Mouse (Mus musculus) G1E (cell line): ENCODE measurements at regions not wholly inside any gene's neighbourhood (a gene's known extent, or its start where the extent isn't known, plus 50 kb on each side); places are given as distances from the start of the nearest gene placed in this dataset.
"Not testable (repeated sequence)": the region's sequence is repeated elsewhere in the genome, so short reads cannot be mapped to it uniquely, and the experiment has no call there.

Experiments used
- CTCF ChIP-seq: IDR thresholded peaks from 2 replicates; pipeline ENCODE4 v1.5.1; 2012; ENCODE audit warnings: low read depth, low read length, inconsistent platforms, mixed read lengths
- GATA1 ChIP-seq: IDR thresholded peaks from 2 replicates; pipeline ENCODE4 v1.6.1; 2012; ENCODE audit warnings: borderline replicate concordance, low read length, inconsistent platforms, mixed read lengths
- GATA2 ChIP-seq: IDR thresholded peaks from 2 replicates; pipeline ENCODE4 v1.6.1; 2012; ENCODE audit warnings: low read depth, low read length, inconsistent platforms, borderline replicate concordance

DNA sequence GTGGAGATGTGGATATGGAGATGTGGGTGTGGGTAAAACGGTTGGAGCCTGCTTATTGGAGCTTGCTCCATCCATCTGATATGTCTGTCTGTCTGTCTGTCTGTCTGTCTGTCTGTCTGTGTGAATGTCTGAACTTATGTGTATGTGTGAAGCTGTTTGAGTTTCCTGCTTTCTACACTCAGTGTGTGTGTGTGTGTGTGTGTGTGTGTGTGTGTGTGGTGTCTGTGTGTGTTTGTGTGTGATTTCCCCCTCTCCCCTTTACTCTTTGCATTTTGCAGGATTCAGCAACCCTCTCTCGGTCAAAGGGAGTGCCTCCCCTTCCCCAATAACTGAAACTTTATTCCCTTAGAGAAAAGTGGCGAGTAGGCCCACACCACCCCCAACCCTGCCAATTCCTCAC, 75.3 kb downstream of the Pdia4 start:
- TF ChIP-seq CTCF, GATA2, GATA1: not testable (repeated sequence)
